Mouse (Mus musculus): Measurements from ENCODE around the gene Nbas. TPM values are rescaled to one million over a fixed set of nuclear protein-coding genes. Genes with fewer than 3 reads are reported as not detected.

Nbas gene
- total RNA-seq, 1 experiment, result 32.2 TPM

- no peak overlapping the region for H3K9ac ChIP-seq (ENCODE audit: insufficient read depth, low read depth, low read length, poor library complexity, severe bottlenecking)
- no peak for TF ChIP-seq CHD2 (IDR thresholded peaks at IDR 0.05; ENCODE audit: low read depth, low read length)
- no peak for TF ChIP-seq MAFK (IDR thresholded peaks at IDR 0.05; ENCODE audit: insufficient read depth, low read depth, low read length)
- no peak for TF ChIP-seq HCFC1 (IDR thresholded peaks at IDR 0.05; ENCODE audit: borderline replicate concordance, insufficient read depth, low read length)
- no peak for TF ChIP-seq ZC3H11A (IDR thresholded peaks at IDR 0.05; ENCODE audit: borderline replicate concordance, low read depth, low read length)
- TF ChIP-seq ZNF384 (IDR thresholded peaks at IDR 0.05; ENCODE audit: low read depth, low read length), result no peak
- in situ Hi-C loops (cut with MboI; ENCODE audit: low sequenced_read_pairs in 2 of 2, unreplicated experiment in 2 of 2), result no loop called here
- peaks cover 0 to 4% of the 10 kb centered on the region in 2 experiments; a peak in 1 of 4 replicates for H3K4me1 ChIP-seq (ENCODE audit: control insufficient read depth in 2 of 2, insufficient read depth in 2 of 2, low read length in 2 of 2, poor library complexity in 1 of 2)
- H3K9me3 ChIP-seq (ENCODE audit: control insufficient read depth, insufficient read depth, low read depth, low read length), result no peaks in the 10 kb centered on the region
- DNase-seq (ENCODE audit: low read depth, low spot score), result no peak
- H3K4me3 ChIP-seq (ENCODE audit: insufficient read depth in 1 of 2, low read depth in 1 of 2, low read length in 2 of 2, poor library complexity in 1 of 2, severe bottlenecking in 1 of 2), result no peak overlapping the region
- no peaks in the 10 kb centered on the region for H3K36me3 ChIP-seq (ENCODE audit: control insufficient read depth, insufficient read depth, low read length, poor library complexity, severe bottlenecking)
- H3K27ac ChIP-seq (ENCODE audit: insufficient read depth, low read depth, low read length, poor library complexity, severe bottlenecking), result no peak overlapping the region
Observed at GRCm38 (mm10) chr12:13500191-13500590, 231.3 kb downstream of the Nbas start.

- in situ Hi-C loops (cut with MboI; ENCODE audit: low sequenced_read_pairs in 2 of 2, unreplicated experiment in 2 of 2), result no loop called here
- TF ChIP-seq CHD2 (IDR thresholded peaks at IDR 0.05; ENCODE audit: low read depth, low read length) (no peak), ZNF384 (IDR thresholded peaks at IDR 0.05; ENCODE audit: low read depth, low read length) (no peak), HCFC1 (IDR thresholded peaks at IDR 0.05; ENCODE audit: borderline replicate concordance, insufficient read depth, low read length) (no peak), MAFK (IDR thresholded peaks at IDR 0.05; ENCODE audit: insufficient read depth, low read depth, low read length) (no peak), ZC3H11A (IDR thresholded peaks at IDR 0.05; ENCODE audit: borderline replicate concordance, low read depth, low read length) (no peak)
Observed at GRCm38 (mm10) chr12:13504771-13505444, 236.0 kb downstream of the Nbas start.

GRCm38 (mm10) chr12:13518082-13518481 is 249.1 kb downstream of the Nbas start:
- no peaks in the 10 kb centered on the region for H3K4me1 ChIP-seq (ENCODE audit: control insufficient read depth in 2 of 2, insufficient read depth in 2 of 2, low read length in 2 of 2, poor library complexity in 1 of 2)
- H3K4me3 ChIP-seq (ENCODE audit: insufficient read depth in 1 of 2, low read depth in 1 of 2, low read length in 2 of 2, poor library complexity in 1 of 2, severe bottlenecking in 1 of 2), result no peak overlapping the region
- in situ Hi-C loops (cut with MboI; ENCODE audit: low sequenced_read_pairs in 2 of 2, unreplicated experiment in 2 of 2), result no loop called here
- no peak for DNase-seq (ENCODE audit: low read depth, low spot score)
- TF ChIP-seq ZC3H11A (IDR thresholded peaks at IDR 0.05; ENCODE audit: borderline replicate concordance, low read depth, low read length) (no peak), MAFK (IDR thresholded peaks at IDR 0.05; ENCODE audit: insufficient read depth, low read depth, low read length) (no peak), HCFC1 (IDR thresholded peaks at IDR 0.05; ENCODE audit: borderline replicate concordance, insufficient read depth, low read length) (no peak), ZNF384 (IDR thresholded peaks at IDR 0.05; ENCODE audit: low read depth, low read length) (no peak), CHD2 (IDR thresholded peaks at IDR 0.05; ENCODE audit: low read depth, low read length) (no peak)
- no peaks in the 10 kb centered on the region for H3K9me3 ChIP-seq (ENCODE audit: control insufficient read depth, insufficient read depth, low read depth, low read length)
- no peak overlapping the region for H3K27ac ChIP-seq (ENCODE audit: insufficient read depth, low read depth, low read length, poor library complexity, severe bottlenecking)
- no peak overlapping the region for H3K9ac ChIP-seq (ENCODE audit: insufficient read depth, low read depth, low read length, poor library complexity, severe bottlenecking)
- H3K36me3 ChIP-seq (ENCODE audit: control insufficient read depth, insufficient read depth, low read length, poor library complexity, severe bottlenecking), result no peaks in the 10 kb centered on the region; the same call in 1 of the 2 replicates

More at GRCm38 (mm10) chr12:13504771-13505444, 236.0 kb downstream of the Nbas start:
- no peaks in the 10 kb centered on the region for H3K36me3 ChIP-seq (ENCODE audit: control insufficient read depth, insufficient read depth, low read length, poor library complexity, severe bottlenecking)
- peaks cover 0 to 8% of the 10 kb centered on the region in 2 experiments; a peak in 2 of 4 replicates for H3K4me1 ChIP-seq (ENCODE audit: control insufficient read depth in 2 of 2, insufficient read depth in 2 of 2, low read length in 2 of 2, poor library complexity in 1 of 2)
- H3K4me3 ChIP-seq (ENCODE audit: insufficient read depth in 1 of 2, low read depth in 1 of 2, low read length in 2 of 2, poor library complexity in 1 of 2, severe bottlenecking in 1 of 2), result no peak overlapping the region
- no peak overlapping the region for H3K9ac ChIP-seq (ENCODE audit: insufficient read depth, low read depth, low read length, poor library complexity, severe bottlenecking)
- no peaks in the 10 kb centered on the region for H3K9me3 ChIP-seq (ENCODE audit: control insufficient read depth, insufficient read depth, low read depth, low read length)
- DNase-seq (ENCODE audit: low read depth, low spot score), result no peak
- H3K27ac ChIP-seq (ENCODE audit: insufficient read depth, low read depth, low read length, poor library complexity, severe bottlenecking), result no peak overlapping the region

GRCm38 (mm10) chr12:13519413-13519812 is 250.5 kb downstream of the Nbas start:
- Histone ChIP-seq H3K9ac (ENCODE audit: insufficient read depth, low read depth, low read length, poor library complexity, severe bottlenecking) (no peak overlapping the region), H3K9me3 (ENCODE audit: control insufficient read depth, insufficient read depth, low read depth, low read length) (no peaks in the 10 kb centered on the region), H3K36me3 (ENCODE audit: control insufficient read depth, insufficient read depth, low read length, poor library complexity, severe bottlenecking) (no peaks in the 10 kb centered on the region; the same call in 1 of the 2 replicates), H3K4me3 (ENCODE audit: insufficient read depth in 1 of 2, low read depth in 1 of 2, low read length in 2 of 2, poor library complexity in 1 of 2, severe bottlenecking in 1 of 2) (no peak overlapping the region), H3K4me1 (ENCODE audit: control insufficient read depth in 2 of 2, insufficient read depth in 2 of 2, low read length in 2 of 2, poor library complexity in 1 of 2) (no peaks in the 10 kb centered on the region), H3K27ac (ENCODE audit: insufficient read depth, low read depth, low read length, poor library complexity, severe bottlenecking) (no peak overlapping the region)
- in situ Hi-C loops (cut with MboI; ENCODE audit: low sequenced_read_pairs in 2 of 2, unreplicated experiment in 2 of 2), result no loop called here
- DNase-seq (ENCODE audit: low read depth, low spot score), result no peak
- no peak for TF ChIP-seq MAFK (IDR thresholded peaks at IDR 0.05; ENCODE audit: insufficient read depth, low read depth, low read length)
- no peak for TF ChIP-seq ZC3H11A (IDR thresholded peaks at IDR 0.05; ENCODE audit: borderline replicate concordance, low read depth, low read length)
- TF ChIP-seq ZNF384 (IDR thresholded peaks at IDR 0.05; ENCODE audit: low read depth, low read length), result no peak
- TF ChIP-seq HCFC1 (IDR thresholded peaks at IDR 0.05; ENCODE audit: borderline replicate concordance, insufficient read depth, low read length), result no peak
- no peak for TF ChIP-seq CHD2 (IDR thresholded peaks at IDR 0.05; ENCODE audit: low read depth, low read length)
